Mouse (Mus musculus) G1E (cell line): ENCODE measurements at regions not wholly inside any gene's neighbourhood (a gene's known extent, or its start where the extent isn't known, plus 50 kb on each side); places are given as distances from the start of the nearest gene placed in this dataset.

Experiments used
- CTCF ChIP-seq: IDR thresholded peaks from 2 replicates; pipeline ENCODE4 v1.5.1; 2012; ENCODE audit warnings: low read depth, low read length, inconsistent platforms, mixed read lengths
- GATA1 ChIP-seq: IDR thresholded peaks from 2 replicates; pipeline ENCODE4 v1.6.1; 2012; ENCODE audit warnings: borderline replicate concordance, low read length, inconsistent platforms, mixed read lengths
- GATA2 ChIP-seq: IDR thresholded peaks from 2 replicates; pipeline ENCODE4 v1.6.1; 2012; ENCODE audit warnings: low read depth, low read length, inconsistent platforms, borderline replicate concordance
- TAL1 ChIP-seq: conservative IDR thresholded peaks from 2 replicates; pipeline ENCODE4 v1.6.1; 2012; ENCODE audit warnings: low read depth, low read length, inconsistent platforms, mixed read lengths

GRCm38 (mm10) chr13:47848371-47849188 lies 412.4 kb upstream of the Id4 start:
- TF ChIP-seq GATA1 (no peak), CTCF (no peak), TAL1 (no peak), GATA2 (no peak)
